Mouse (Mus musculus): ENCODE results near the gene Pdgfra. TPM values are rescaled to one million over a fixed set of nuclear protein-coding genes. Genes with fewer than 3 reads are reported as not detected.

Gene Pdgfra
- 4.2 and 5.2 TPM in 2 replicates for polyA plus RNA-seq (2015; fragmentation: Nextera tagmentation; extraction: Ambion mirVana)

DNA sequence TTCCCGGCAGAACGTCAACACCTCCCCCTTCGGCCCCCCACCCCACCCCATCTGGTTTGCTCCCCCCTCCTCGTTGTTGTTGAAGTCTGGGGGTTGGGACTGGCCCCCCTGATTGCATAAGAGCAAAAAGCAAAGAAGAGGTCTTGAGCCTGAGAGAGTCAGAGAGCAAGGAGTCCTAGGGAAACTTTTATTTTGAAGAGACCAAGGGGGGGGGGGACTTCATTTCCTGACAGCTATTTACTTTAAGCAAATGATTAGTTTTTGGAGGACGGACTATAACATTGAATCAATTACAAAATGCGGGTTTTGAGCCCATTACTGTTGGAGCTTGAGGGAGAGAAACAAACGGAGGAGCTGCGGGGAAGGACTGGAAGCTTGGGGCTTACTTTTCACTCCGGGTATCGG is at the start of gene Pdgfra:
Pdgfra (plus strand) TSS at position 272 of the 405 bp plus-strand sequence.
- no peaks in the 10 kb centered on the region for H3K36me3 ChIP-seq
- no peaks in the 10 kb centered on the region for H3K9me3 ChIP-seq
- H3K27me3 ChIP-seq, result peaks cover 95% of the 10 kb centered on the region
- no peak for ATAC-seq
- WGBS, result under 1% methylated on average over 10 of the region's 10 CpGs
- H3K4me3 ChIP-seq (replicated peaks), result peak within 1 kb of the TSS; percentile 23
- H3K4me1 ChIP-seq (replicated peaks), result peaks cover 67% of the 10 kb centered on the region
- peak within 1 kb of the TSS; percentile 35 for H3K4me2 ChIP-seq (replicated peaks)
- no peak within 1 kb of the TSS for H3K9ac ChIP-seq (replicated peaks)
- H3K27ac ChIP-seq, result no peak within 1 kb of the TSS

DNA sequence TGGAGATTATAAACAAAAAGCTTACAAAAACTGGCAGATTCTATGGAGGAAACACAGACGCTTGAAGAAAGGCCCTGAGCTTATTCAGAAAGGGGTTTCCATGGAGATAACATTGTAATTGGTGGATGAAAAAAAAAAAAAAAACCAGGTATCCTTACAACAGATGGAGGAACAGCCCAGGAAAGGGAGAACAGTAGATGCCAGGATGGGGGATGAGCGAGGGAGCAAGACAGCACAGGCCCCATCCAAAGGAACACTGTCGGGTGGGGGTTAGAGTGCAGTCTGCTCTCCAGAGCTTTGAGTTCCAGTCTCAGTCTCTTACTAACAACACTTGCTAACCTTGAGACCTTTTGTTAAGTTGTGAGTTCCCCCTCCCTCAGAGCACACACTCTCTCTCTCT is 45.6 kb upstream of the Pdgfra start:
- Histone ChIP-seq H3K36me3 (no peaks in the 10 kb centered on the region), H3K9me3 (no peaks in the 10 kb centered on the region; the same call in 1 of the 2 replicates), H3K27me3 (peaks cover 16% of the 10 kb centered on the region; the same call in 1 of the 2 replicates), H3K27ac (no peak overlapping the region), H3K4me3 (replicated peaks) (no peak overlapping the region), H3K4me1 (replicated peaks) (no peaks in the 10 kb centered on the region), H3K4me2 (replicated peaks) (no peak overlapping the region), H3K9ac (replicated peaks) (no peak overlapping the region)
- 53% methylated on average over 3 of the region's 3 CpGs for WGBS
- no peak for ATAC-seq

- WGBS, result 79% methylated on average over 5 of the region's 5 CpGs
Measured at GRCm38 (mm10) chr5:75109368-75109767, 42.7 kb upstream of the Pdgfra start.

DNA sequence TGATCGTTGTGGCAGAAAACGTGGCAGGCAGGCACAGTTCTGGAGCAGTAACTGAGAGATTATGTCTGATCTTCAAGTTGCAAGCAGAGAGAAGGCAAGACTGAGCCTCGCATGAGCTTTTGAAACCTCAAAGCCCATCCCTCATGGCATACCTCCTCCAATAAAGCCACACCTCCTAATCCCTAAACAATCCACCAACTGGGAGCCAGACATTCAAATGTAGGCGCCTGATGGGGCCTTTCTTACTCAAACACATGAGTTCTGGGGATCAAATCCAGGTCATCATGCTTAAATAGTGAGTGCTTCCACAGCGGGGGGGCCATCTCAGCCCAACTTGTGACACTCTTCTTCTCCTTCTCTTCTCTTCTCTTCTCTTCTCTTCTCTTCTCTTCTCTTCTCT is 40.3 kb upstream of the Pdgfra start:
- H3K4me3 ChIP-seq (replicated peaks), result no peak overlapping the region
- no peaks in the 10 kb centered on the region; the same call in 1 of the 2 replicates for H3K9me3 ChIP-seq
- 45% methylated on average over 5 of the region's 5 CpGs for WGBS
- peaks cover 12% of the 10 kb centered on the region; the same call in 1 of the 2 replicates for H3K27me3 ChIP-seq
- no peak overlapping the region for H3K27ac ChIP-seq
- no peak overlapping the region for H3K4me2 ChIP-seq (replicated peaks)
- no peak for ATAC-seq
- no peaks in the 10 kb centered on the region for H3K36me3 ChIP-seq
- H3K9ac ChIP-seq (replicated peaks), result no peak overlapping the region
- H3K4me1 ChIP-seq (replicated peaks), result no peaks in the 10 kb centered on the region

More at GRCm38 (mm10) chr5:75109368-75109767, 42.7 kb upstream of the Pdgfra start:
- no peaks in the 10 kb centered on the region for H3K4me1 ChIP-seq (replicated peaks)
- H3K27ac ChIP-seq, result no peak overlapping the region
- H3K36me3 ChIP-seq, result no peaks in the 10 kb centered on the region
- H3K27me3 ChIP-seq, result peaks cover 10% of the 10 kb centered on the region; the same call in 1 of the 2 replicates
- no peak overlapping the region for H3K9ac ChIP-seq (replicated peaks)
- H3K4me3 ChIP-seq (replicated peaks), result no peak overlapping the region
- H3K4me2 ChIP-seq (replicated peaks), result no peak overlapping the region
- no peak for ATAC-seq
- no peaks in the 10 kb centered on the region; the same call in 1 of the 2 replicates for H3K9me3 ChIP-seq

GRCm38 (mm10) chr5:75118840-75119239 is 33.3 kb upstream of the Pdgfra start:
- Histone ChIP-seq H3K4me2 (replicated peaks) (no peak overlapping the region), H3K9ac (replicated peaks) (no peak overlapping the region)

DNA sequence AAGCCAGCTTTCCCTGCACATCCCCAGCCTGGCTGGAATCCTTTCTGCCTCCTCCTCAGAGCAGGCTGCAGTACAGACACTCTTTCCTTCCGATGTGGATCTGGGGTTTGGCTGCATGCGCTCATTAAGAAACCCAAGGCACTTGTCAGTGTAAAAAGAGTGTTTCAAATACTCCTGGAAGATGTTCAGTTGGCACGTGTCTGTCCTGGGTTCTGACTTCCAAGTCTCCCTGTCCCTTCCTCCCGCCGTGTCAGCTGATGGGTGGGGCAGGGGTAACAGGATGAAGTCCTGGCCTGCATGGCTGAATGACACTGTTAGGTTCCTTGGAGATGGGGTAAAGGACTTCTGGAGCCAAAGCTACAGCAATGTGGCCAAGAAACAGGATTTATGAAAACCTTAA is 30.4 kb upstream of the Pdgfra start:
- ATAC-seq, result no peak
- peaks cover 22% of the 10 kb centered on the region for H3K27me3 ChIP-seq
- H3K4me2 ChIP-seq (replicated peaks), result no peak overlapping the region
- no peaks in the 10 kb centered on the region for H3K36me3 ChIP-seq
- H3K9me3 ChIP-seq, result no peaks in the 10 kb centered on the region
- no peak overlapping the region for H3K9ac ChIP-seq (replicated peaks)
- H3K27ac ChIP-seq, result no peak overlapping the region
- no peak overlapping the region for H3K4me3 ChIP-seq (replicated peaks)
- H3K4me1 ChIP-seq (replicated peaks), result no peaks in the 10 kb centered on the region
- 46% methylated on average over 5 of the region's 5 CpGs for WGBS

More at GRCm38 (mm10) chr5:75118840-75119239, 33.3 kb upstream of the Pdgfra start:
- no peak overlapping the region for H3K4me3 ChIP-seq (replicated peaks)
- WGBS, result 62% methylated on average over 7 of the region's 7 CpGs
- H3K9me3 ChIP-seq, result no peaks in the 10 kb centered on the region
- H3K4me1 ChIP-seq (replicated peaks), result no peaks in the 10 kb centered on the region
- H3K27ac ChIP-seq, result no peak overlapping the region
- peaks cover 23% of the 10 kb centered on the region for H3K27me3 ChIP-seq
- no peak for ATAC-seq
- no peaks in the 10 kb centered on the region for H3K36me3 ChIP-seq

DNA sequence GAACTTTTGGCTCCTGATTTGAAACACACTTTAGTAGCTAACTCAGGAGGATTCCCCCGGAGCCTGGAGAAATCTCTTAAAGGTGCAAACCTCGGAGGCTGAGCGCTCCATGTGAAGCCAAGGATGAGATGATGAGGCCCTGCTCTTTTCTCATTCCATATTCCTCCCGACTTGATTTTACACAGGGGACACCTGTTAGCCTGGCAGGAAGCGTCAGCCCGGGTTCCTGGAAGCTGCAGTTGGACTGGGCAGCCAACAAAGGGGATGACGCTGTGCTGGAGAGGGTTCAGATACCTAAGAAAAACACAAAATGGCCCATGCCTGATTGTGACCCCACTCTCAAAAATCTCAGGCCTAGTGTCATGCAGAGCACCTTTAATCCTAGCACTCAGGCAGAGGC is 17.4 kb upstream of the Pdgfra start:
- Histone ChIP-seq H3K9me3 (no peaks in the 10 kb centered on the region), H3K4me1 (replicated peaks) (no peaks in the 10 kb centered on the region), H3K27ac (no peak overlapping the region), H3K4me3 (replicated peaks) (no peak overlapping the region), H3K27me3 (peaks cover 15% of the 10 kb centered on the region), H3K9ac (replicated peaks) (no peak overlapping the region), H3K36me3 (no peaks in the 10 kb centered on the region), H3K4me2 (replicated peaks) (no peak overlapping the region)
- no peak for ATAC-seq
- 89% methylated on average over 7 of the region's 7 CpGs for WGBS

- 0 out of 2 replicates have a peak overlapping the region, but pooled peaks have one; percentile 10 for H3K9ac ChIP-seq (replicated peaks)
- H3K4me1 ChIP-seq (replicated peaks), result peaks cover 7% of the 10 kb centered on the region; the same call in 1 of the 2 replicates
- H3K9me3 ChIP-seq, result no peaks in the 10 kb centered on the region
- 4% methylated on average over 14 of the region's 14 CpGs for WGBS
- H3K27me3 ChIP-seq, result peaks cover 81% of the 10 kb centered on the region
- peak overlapping the region; percentile 24 for H3K4me3 ChIP-seq (replicated peaks)
- 0 out of 2 replicates have a peak, but pooled peaks have one; percentile 37 for ATAC-seq
- H3K27ac ChIP-seq, result no peak overlapping the region
- H3K4me2 ChIP-seq (replicated peaks), result peak overlapping the region; percentile 50
- H3K36me3 ChIP-seq, result no peaks in the 10 kb centered on the region
Measured at GRCm38 (mm10) chr5:75143092-75143491, 9.0 kb upstream of the Pdgfra start.

DNA sequence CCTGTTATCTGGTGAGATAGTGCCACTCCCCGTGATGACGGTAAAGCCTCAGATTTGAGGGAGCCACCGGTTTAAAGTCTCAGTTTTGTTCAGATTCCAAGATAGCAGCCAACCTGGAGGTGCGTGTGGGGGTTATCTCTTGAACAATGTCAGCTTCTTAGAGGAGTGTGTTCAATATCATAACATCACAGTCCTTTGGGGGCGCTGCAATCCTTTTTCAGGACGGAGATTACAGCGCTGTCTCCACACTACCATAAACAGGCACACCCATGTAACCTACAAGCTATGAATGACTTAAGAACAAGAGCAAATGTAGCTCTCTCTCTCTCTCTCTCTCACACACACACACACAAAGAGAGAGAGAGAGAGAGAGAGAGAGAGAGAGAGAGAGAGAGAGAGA is 8.3 kb upstream of the Pdgfra start:
- ATAC-seq, result no peak
- no peaks in the 10 kb centered on the region for H3K36me3 ChIP-seq
- WGBS, result 40% methylated on average over 7 of the region's 7 CpGs
- H3K27ac ChIP-seq, result no peak overlapping the region
- peaks cover 81% of the 10 kb centered on the region for H3K27me3 ChIP-seq
- no peaks in the 10 kb centered on the region for H3K9me3 ChIP-seq
- H3K4me3 ChIP-seq (replicated peaks), result no peak overlapping the region
- H3K4me1 ChIP-seq (replicated peaks), result peaks cover 14% of the 10 kb centered on the region
- no peak overlapping the region for H3K9ac ChIP-seq (replicated peaks)
- no peak overlapping the region for H3K4me2 ChIP-seq (replicated peaks)

DNA sequence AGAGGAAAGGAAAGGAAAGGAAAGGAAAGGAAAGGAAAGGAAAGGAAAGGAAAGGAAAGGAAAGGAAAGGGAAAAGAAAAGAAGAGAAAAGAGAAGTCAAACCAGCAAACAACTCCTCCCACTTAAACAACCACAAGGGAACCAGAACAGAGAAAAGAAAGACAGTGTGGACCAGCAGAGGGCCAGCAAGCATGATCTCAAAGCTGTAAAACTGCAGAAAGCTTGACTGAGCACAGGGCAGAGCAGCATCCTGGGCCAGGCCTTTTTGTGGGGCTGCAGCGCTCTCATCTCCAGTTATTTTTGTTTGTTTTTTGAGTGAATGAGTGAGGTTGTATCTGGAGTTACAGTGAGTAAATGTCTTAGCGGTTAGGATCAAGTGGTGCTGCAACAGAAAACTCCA is 6.8 kb upstream of the Pdgfra start:
- H3K9me3 ChIP-seq, result no peaks in the 10 kb centered on the region
- 83% methylated on average over 2 of the region's 2 CpGs for WGBS
- no peak overlapping the region for H3K4me2 ChIP-seq (replicated peaks)

DNA sequence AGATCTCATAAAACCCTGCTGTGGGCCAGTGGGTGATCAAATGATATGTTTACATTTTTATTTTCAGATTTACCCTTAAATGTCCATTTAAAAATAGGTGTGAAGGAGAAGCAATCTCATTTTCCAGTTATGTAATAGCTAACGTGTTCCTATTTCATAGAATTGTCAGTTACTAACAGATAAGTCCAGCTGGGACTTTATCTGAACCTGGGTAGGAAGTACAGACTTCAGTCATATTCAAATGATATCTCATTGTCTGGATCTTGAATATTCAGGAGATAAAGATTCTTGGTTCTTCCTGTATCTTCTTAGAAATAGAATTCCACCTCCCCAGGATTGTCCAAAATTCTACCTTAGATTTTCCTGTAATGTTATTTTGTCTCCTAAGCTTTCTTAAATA is 5.6 kb upstream of the Pdgfra start:
- Histone ChIP-seq H3K9me3 (no peaks in the 10 kb centered on the region), H3K4me1 (replicated peaks) (peaks cover 33% of the 10 kb centered on the region), H3K27ac (no peak overlapping the region), H3K9ac (replicated peaks) (no peak overlapping the region), H3K27me3 (peaks cover 92% of the 10 kb centered on the region), H3K36me3 (no peaks in the 10 kb centered on the region), H3K4me2 (replicated peaks) (no peak overlapping the region), H3K4me3 (replicated peaks) (no peak overlapping the region)
- WGBS, result 75% methylated on average over 1 of the region's 1 CpGs
- no peak for ATAC-seq

More for the DNA sequence above, 6.8 kb upstream of the Pdgfra start:
- no peak overlapping the region for H3K9ac ChIP-seq (replicated peaks)
- H3K27ac ChIP-seq, result no peak overlapping the region
- no peaks in the 10 kb centered on the region for H3K36me3 ChIP-seq
- peaks cover 86% of the 10 kb centered on the region for H3K27me3 ChIP-seq
- peaks cover 23% of the 10 kb centered on the region for H3K4me1 ChIP-seq (replicated peaks)
- no peak for ATAC-seq
- H3K4me3 ChIP-seq (replicated peaks), result no peak overlapping the region

GRCm38 (mm10) chr5:75148343-75149127 is 3.6 kb upstream of the Pdgfra start:
- Histone ChIP-seq H3K9ac (replicated peaks) (no peak overlapping the region), H3K27me3 (peaks cover 98% of the 10 kb centered on the region), H3K4me2 (replicated peaks) (peak overlapping the region; percentile 16; the same call in 1 of the 2 replicates), H3K27ac (no peak overlapping the region), H3K36me3 (no peaks in the 10 kb centered on the region), H3K4me1 (replicated peaks) (peaks cover 40% of the 10 kb centered on the region), H3K4me3 (replicated peaks) (0 out of 2 replicates have a peak overlapping the region, but pooled peaks have one; percentile 4), H3K9me3 (no peaks in the 10 kb centered on the region)
- WGBS, result under 1% methylated on average over 30 of the region's 30 CpGs
- no peak for ATAC-seq
